Mouse (Mus musculus) lung, embryonic 14.5 days (tissue): ENCODE measurements around the gene Cd3e. TPM values are rescaled to one million over a fixed set of nuclear protein-coding genes. Genes with fewer than 3 reads are reported as not detected.

Experiments used
- ATAC-seq: fragments of 200-750 bp; cut with Nextera tagmentation; 2 replicates; pipeline ENCODE4 v1.8.0; 2017; ENCODE audit warnings: mild to moderate bottlenecking, moderate TSS enrichment, moderate library complexity; ENCODE audit not compliant: insufficient read depth
- DNase-seq: peaks from one replicate; pipeline ENCODE4 v3.0.0-alpha.2; 2015
- H3K27ac ChIP-seq: fragments of 300-500 bp; sonication (generic); 2 replicates; pipeline ENCODE4 v1.5.1; 2014; ENCODE audit warnings: low read depth, mild to moderate bottlenecking, moderate library complexity
- H3K27me3 ChIP-seq: fragments of 300-500 bp; sonication (generic); 2 replicates; pipeline ENCODE4 v1.6.1; 2014; ENCODE audit warnings: low read length, control low read depth; ENCODE audit not compliant: insufficient read depth
- H3K36me3 ChIP-seq: fragments of 300-500 bp; sonication (generic); 2 replicates; pipeline ENCODE4 v1.6.1; 2014; ENCODE audit warnings: control low read depth; ENCODE audit not compliant: insufficient read depth
- H3K4me1 ChIP-seq: fragments of 300-500 bp; sonication (generic); 2 replicates; pipeline ENCODE4 v1.6.1; 2014; ENCODE audit warnings: antibody characterized with exemption, control low read depth; ENCODE audit not compliant: insufficient read depth
- H3K4me2 ChIP-seq: fragments of 300-500 bp; sonication (generic); 2 replicates; pipeline ENCODE4 v1.6.1; 2014; ENCODE audit warnings: mild to moderate bottlenecking
- H3K4me3 ChIP-seq: fragments of 300-500 bp; sonication (generic); 2 replicates; pipeline ENCODE4 v1.5.1; 2014; ENCODE audit warnings: low read depth, low read length
- H3K9ac ChIP-seq: fragments of 300-500 bp; sonication (generic); 2 replicates; pipeline ENCODE4 v1.6.1; 2014
- H3K9me3 ChIP-seq: fragments of 300-500 bp; sonication (generic); 2 replicates; pipeline ENCODE4 v1.6.1; 2016; ENCODE audit warnings: low read depth, low read length, control low read depth
- CTCF ChIP-seq: IDR thresholded peaks from 2 replicates; pipeline ENCODE4 v1.5.1; 2016; ENCODE audit warnings: antibody characterized with exemption, low read depth
- WGBS: fragments of 180-500 bp; shearing (Covaris S2); extraction: QIAGEN DNeasy Blood & Tissue Kit; methylation state at CpG from one replicate; pipeline ENCODE4 v1.1.7; 2014; 5-methylcytosine and 5-hydroxymethylcytosine counted together
- polyA plus RNA-seq: library from polyadenylated mRNA; unstranded; fragments of >200 nt; fragmentation: Nextera tagmentation; extraction: Ambion mirVana; gene quantifications from 2 replicates; pipeline ENCODE4 v1.2.1, GENCODE M21; 2014

Gene Cd3e
- polyA plus RNA-seq, 1 experiment from 2014 or later = not detected

GRCm38 (mm10) chr9:44954432-44954831, 55.0 kb downstream of the Cd3e start:
- WGBS = 86% methylated on average over 3 of the region's 3 CpGs
- Histone ChIP-seq H3K36me3 (peaks cover 81% of the 10 kb centered on the region), H3K27ac (no peak overlapping the region), H3K4me1 (no peaks in the 10 kb centered on the region), H3K4me2 (no peak overlapping the region), H3K27me3 (no peaks in the 10 kb centered on the region), H3K4me3 (no peak overlapping the region), H3K9me3 (no peaks in the 10 kb centered on the region), H3K9ac (no peak overlapping the region)
- no peak for DNase-seq
- ATAC-seq = no peak
- TF ChIP-seq CTCF = no peak

Other genes with a start within 250 kb of the Cd3e start
- gene Arcn1, start 241.8 kb downstream of the Cd3e start, polyA plus RNA-seq = 224 and 239 TPM in 2 replicates
- 103 and 106 TPM in 2 replicates for gene Ift46, start 241.7 kb downstream of the Cd3e start, polyA plus RNA-seq
- gene Tmem25, start 210.3 kb downstream of the Cd3e start, polyA plus RNA-seq = 0.80 and 0.85 TPM in 2 replicates
- gene Ttc36, start 206.6 kb downstream of the Cd3e start, polyA plus RNA-seq = 0.91 TPM in 1 of 2 replicates, not detected in the other
- gene Kmt2a, start 128.3 kb downstream of the Cd3e start, polyA plus RNA-seq = 14.4 and 14.7 TPM in 2 replicates
- 618 and 665 TPM in 2 replicates for gene Atp5l, start 88.9 kb downstream of the Cd3e start, polyA plus RNA-seq
- gene Ube4a, start 44.0 kb downstream of the Cd3e start, polyA plus RNA-seq = 30.3 and 33.5 TPM in 2 replicates
- gene Cd3g, start 29.2 kb downstream of the Cd3e start, polyA plus RNA-seq = 0.34 TPM in 1 of 2 replicates, not detected in the other
- gene Cd3d, start 27.8 kb downstream of the Cd3e start, polyA plus RNA-seq = not detected in 2 replicates
- 14.7 and 15.0 TPM in 2 replicates for gene Mpzl2, start 30.2 kb upstream of the Cd3e start, polyA plus RNA-seq
- gene Mpzl3, start 45.6 kb upstream of the Cd3e start, polyA plus RNA-seq = 1.9 and 2.1 TPM in 2 replicates
- gene Jaml, start 69.6 kb upstream of the Cd3e start, polyA plus RNA-seq = 0.30 and 0.45 TPM in 2 replicates
- gene Scn2b, start 108.2 kb upstream of the Cd3e start, polyA plus RNA-seq = 3.2 and 3.9 TPM in 2 replicates
- not detected in 2 replicates for gene Scn4b, start 128.8 kb upstream of the Cd3e start, polyA plus RNA-seq
- gene BC049352, start 172.4 kb upstream of the Cd3e start, polyA plus RNA-seq = 0.13 TPM in 1 of 2 replicates, not detected in the other
- 0.54 and 1.1 TPM in 2 replicates for gene Tmprss4, start 194.5 kb upstream of the Cd3e start, polyA plus RNA-seq